In genomic region chr16:62982558-62982957, GRCm38 (mm10) we compare ENCODE assay signal across 13 mouse cellular contexts.
"Had no signal": no experiment of that assay in that cellular context is flagged by ENCODE, and none has a peak within 500 bp of the region (broad histone marks: within the 10 kb centered on the region; RNA-seq: fewer than 3 reads in every experiment).

No protein-coding gene starts in this region.

- H3K4me3 ChIP-seq: limb, embryonic 15.5 days; liver, embryonic 15.5 days; lung, embryonic 15.5 days; midbrain, embryonic 13.5 days had no signal

- H3K9me3 ChIP-seq: limb, embryonic 15.5 days; liver, embryonic 15.5 days; lung, embryonic 15.5 days; midbrain, embryonic 13.5 days had no signal

- H3K4me1 ChIP-seq: limb, embryonic 15.5 days; liver, embryonic 15.5 days; lung, embryonic 15.5 days; midbrain, embryonic 13.5 days had no signal

- H3K27me3 ChIP-seq: limb, embryonic 15.5 days; liver, embryonic 15.5 days; lung, embryonic 15.5 days; midbrain, embryonic 13.5 days had no signal

- ATAC-seq: midbrain, embryonic 13.5 days had no signal

- H3K36me3 ChIP-seq: limb, embryonic 15.5 days; liver, embryonic 15.5 days; lung, embryonic 15.5 days; midbrain, embryonic 13.5 days had no signal

- DNase-seq: kidney, adult 11 months; kidney, adult 9 months; left cerebral cortex, postnatal 4 days; lung, postnatal 14 days; right cerebral cortex, adult 18-20 months; right cerebral cortex, postnatal 25 days; thymus, adult 18-20 months; thymus, postnatal 14 days had no signal

- H3K27ac ChIP-seq: limb, embryonic 15.5 days; liver, embryonic 15.5 days; lung, embryonic 15.5 days; midbrain, embryonic 13.5 days; stomach, postnatal 0 days had no signal

- H3K4me2 ChIP-seq: limb, embryonic 15.5 days; liver, embryonic 15.5 days; lung, embryonic 15.5 days; midbrain, embryonic 13.5 days had no signal

- H3K9ac ChIP-seq: limb, embryonic 15.5 days; liver, embryonic 15.5 days; lung, embryonic 15.5 days; midbrain, embryonic 13.5 days had no signal
